Mouse (Mus musculus): Measurements from ENCODE around the gene Lamtor5.

DNA sequence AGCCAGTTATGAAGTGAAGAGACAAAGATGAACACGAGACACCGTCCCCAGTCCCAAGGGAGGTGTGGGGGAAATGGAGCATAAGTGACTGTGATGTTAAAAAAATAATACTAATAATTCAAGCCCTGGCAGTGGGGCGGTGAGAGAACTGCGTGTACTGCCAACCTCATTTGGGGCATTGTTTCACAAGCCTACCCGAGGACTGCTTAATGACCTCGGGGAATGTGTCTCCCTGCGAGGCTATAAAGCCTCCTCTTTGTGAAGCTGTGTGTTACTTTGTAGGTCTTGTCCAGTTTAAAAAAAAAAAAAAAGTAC lies 16.9 kb upstream of the Lamtor5 start:
- TF ChIP-seq POLR2A (IDR thresholded peaks at IDR 0.05; ENCODE audit: borderline replicate concordance, extremely low read depth, low read depth, low read length) (no peak), CTCF (IDR thresholded peaks at IDR 0.05; ENCODE audit: insufficient read depth, low read length) (no peak)
